Mouse (Mus musculus): ENCODE measurements at regions not wholly inside any gene's neighbourhood (a gene's known extent, or its start where the extent isn't known, plus 50 kb on each side); places are given as distances from the start of the nearest gene placed in this dataset.
"Not testable (repeated sequence)": the region's sequence is repeated elsewhere in the genome, so short reads cannot be mapped to it uniquely, and the experiment has no call there.

DNA sequence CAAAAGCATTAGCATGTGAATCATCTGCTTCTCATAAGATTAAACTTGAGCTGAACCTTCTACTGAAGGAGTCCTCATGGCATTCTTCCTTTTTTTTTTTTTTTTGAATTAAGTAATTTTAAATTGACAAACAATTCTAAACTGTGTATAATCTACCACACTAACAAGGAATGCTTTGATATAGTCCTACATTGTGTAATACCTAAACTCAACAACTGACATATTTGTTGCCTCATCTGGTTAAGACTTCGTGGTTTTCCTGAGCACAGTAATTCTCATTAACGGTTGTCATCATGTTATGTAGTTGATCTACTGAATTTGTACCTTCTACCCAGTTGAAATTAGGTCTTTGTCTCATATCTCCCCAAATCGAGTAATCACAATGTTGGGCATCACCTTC is 83.9 kb upstream of the Hcrtr2 start:
- no peak for DNase-seq

DNA sequence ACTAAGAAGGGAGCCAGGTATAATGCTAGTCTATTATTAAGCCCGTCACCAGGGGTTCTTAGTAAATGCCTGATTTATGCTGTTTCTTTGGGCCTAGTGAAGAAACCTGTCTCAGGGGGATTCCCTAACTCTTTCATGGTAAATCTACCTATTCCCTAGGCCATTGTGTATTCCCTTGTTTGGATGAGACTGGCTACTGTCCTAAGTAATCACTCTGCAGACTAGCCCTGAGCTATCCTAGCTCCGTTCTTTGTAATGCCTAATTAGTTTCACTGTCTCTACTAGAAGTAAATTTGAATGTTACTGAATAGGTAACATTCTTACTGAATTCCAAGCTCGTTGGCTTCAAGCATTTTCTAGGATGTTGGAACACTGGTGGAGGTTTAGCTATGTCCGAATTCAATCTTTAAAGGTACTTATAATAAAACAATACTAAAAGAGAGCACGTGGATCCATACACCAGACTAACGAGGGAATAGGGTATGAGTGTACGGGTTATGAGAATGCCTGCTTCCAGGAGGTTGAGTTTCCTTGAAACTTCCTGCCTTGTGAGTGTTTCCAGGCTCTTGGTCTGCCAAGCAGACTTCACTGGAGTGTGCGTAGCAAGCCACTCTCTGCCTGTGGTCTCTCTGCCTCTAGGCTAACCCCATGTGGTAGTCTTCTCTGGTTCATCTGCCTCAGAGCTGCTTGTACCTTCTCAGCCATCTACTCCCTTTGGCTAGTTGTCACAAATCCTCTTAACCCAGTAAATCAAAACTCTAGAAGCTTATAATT is 78.4 kb upstream of the Hcrtr2 start:
- DNase-seq, result not testable (repeated sequence)

DNA sequence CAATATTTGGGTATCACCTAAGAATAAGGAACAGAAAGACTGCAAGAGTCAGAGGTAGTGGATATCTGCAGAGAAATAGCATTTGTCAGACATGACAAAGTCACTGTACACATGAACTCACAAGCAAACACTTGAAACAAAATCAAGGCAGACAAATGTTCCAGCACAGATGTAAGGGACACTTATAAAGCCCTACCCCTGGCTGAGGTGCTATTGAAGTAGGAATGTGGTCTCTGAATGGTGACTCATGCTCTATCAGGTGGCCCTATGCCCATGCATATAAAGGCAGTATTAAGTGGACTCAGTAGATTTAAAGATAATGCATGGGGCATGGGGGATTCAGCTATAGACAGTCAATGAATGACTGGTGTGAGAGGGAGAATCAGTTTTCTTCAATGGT is 77.2 kb upstream of the Hcrtr2 start:
- DNase-seq, result no peak

DNA sequence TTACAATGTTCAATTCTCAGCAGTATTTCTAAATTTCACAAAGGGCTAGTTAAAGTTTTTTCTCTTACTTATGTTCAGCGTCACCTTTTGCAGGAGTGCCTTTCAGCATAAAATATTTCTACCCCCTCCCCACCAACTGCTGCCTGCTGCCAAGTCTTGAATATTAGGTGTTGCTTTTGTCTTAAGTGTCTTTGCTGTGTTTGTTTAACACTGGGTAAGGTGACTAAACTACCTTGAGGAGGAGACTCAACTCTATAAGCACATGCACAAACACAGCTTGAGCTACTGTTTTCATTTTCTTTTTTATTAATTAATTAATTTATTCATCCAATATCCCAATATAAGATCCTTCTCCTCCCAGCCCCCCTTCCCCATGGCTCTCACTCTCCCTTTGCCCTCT is 70.1 kb upstream of the Hcrtr2 start:
- DNase-seq, result no peak

DNA sequence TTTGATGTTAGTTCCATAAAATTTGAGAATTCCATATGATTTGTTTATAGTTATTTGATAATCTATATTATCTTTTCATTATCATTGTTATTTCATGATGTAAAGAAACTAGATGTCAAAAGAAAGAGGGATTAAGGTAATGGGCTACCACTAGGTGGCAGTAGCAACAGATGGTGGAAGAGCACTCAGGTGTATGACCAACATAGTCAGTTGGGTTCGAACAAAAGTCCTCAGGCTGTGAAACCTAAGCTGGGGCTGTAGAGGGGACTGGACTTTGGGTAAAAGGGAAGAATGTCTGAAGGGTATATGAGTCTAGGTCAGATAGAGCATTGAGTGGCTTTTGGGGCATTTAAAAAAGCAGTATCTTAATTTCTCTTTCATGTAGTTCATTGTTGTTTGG is 67.2 kb upstream of the Hcrtr2 start:
- DNase-seq, result peak in 1 of 2 experiments; percentile 57

Data from kidney, postnatal 25 days (tissue).